Mouse (Mus musculus) heart, postnatal 0 days (tissue): ENCODE data around the gene Ypel1.

Experiments
- CTCF ChIP-seq: IDR thresholded peaks from 2 replicates; pipeline ENCODE4 v1.5.1; 2016; ENCODE audit warnings: antibody characterized with exemption, control low read depth, low read depth
- EP300 ChIP-seq: IDR thresholded peaks from 2 replicates; pipeline ENCODE4 v1.6.1; 2016; ENCODE audit warnings: antibody characterized with exemption, low read depth

- no peak for TF ChIP-seq CTCF
- no peak for TF ChIP-seq EP300
Observed at GRCm38 (mm10) chr16:17055584-17055983, 13.9 kb upstream of the Ypel1 start.
